In the genomic region with DNA sequence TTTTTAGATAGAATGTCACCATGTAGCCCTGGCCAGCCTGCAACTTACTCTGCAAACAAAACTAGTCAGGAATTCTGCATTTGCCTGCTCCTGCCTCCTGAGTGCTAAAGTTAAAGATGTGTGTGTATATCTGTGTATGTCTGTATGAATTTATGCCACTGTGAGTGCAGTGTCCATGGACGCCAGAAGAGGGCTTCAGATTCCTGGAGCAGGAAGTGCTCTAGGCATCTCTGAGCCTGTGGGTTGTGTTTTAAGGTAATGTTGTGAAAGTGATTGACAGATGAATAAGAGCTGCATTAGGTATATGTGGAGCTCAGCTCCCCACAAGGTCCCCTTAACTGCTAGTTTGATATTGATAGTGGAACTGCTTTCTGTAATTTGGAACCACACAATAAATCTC, we compare ENCODE assay signal across 26 mouse cellular contexts. TPM values are rescaled to one million over a fixed set of nuclear protein-coding genes. Genes with fewer than 3 reads are reported as not detected.
"Had no signal": no experiment of that assay in that cellular context is flagged by ENCODE, and none has a peak within 500 bp of the region (broad histone marks: within the 10 kb centered on the region; RNA-seq: fewer than 3 reads in every experiment).

No protein-coding gene starts in this region.

- H3K4me3 ChIP-seq: limb, embryonic 12.5 days; limb, embryonic 15.5 days; megakaryocyte, embryonic 14.5 days had no signal

- H3K9ac ChIP-seq: limb, embryonic 12.5 days; limb, embryonic 15.5 days; liver, embryonic 14.5 days; liver, postnatal 0 days; lung, embryonic 14.5 days had no signal

- H3K27ac ChIP-seq: limb, embryonic 12.5 days; limb, embryonic 15.5 days; liver, embryonic 14.5 days had no signal

- DNase-seq: kidney, adult 18-20 months; kidney, adult 9 months; kidney, postnatal 25 days; left cerebral cortex, postnatal 4 days; liver, postnatal 0 days; lung, embryonic 14.5 days; lung, postnatal 36 days; midbrain, embryonic 14.5 days; thymus, adult 2 months; thymus, postnatal 14 days; thymus, postnatal 4 days had no signal

- H3K27me3 ChIP-seq: limb, embryonic 12.5 days; limb, embryonic 15.5 days had no signal

- ATAC-seq: liver, postnatal 0 days had no signal

- H3K9me3 ChIP-seq: limb, embryonic 15.5 days had no signal

- H3K4me1 ChIP-seq: limb, embryonic 12.5 days had no signal

- H3K36me3 ChIP-seq: limb, embryonic 12.5 days; limb, embryonic 15.5 days had no signal

RNA-seq across cellular contexts. Expression of a gene that starts 0.7 kb away (rescaled TPM):
- total RNA-seq: layer of hippocampus, adult 8-10 months; layer of hippocampus, postnatal 10 days had no signal
- polyA plus RNA-seq: kidney, embryonic 16.5 days; large intestine, adult 2 months; limb, embryonic 12.5 days; limb, embryonic 15.5 days; liver, embryonic 11.5 days; liver, embryonic 14.5 days; liver, postnatal 0 days; lung, embryonic 14.5 days; lung, postnatal 0 days; midbrain, embryonic 11.5 days; midbrain, embryonic 14.5 days; midbrain, postnatal 0 days; neural tube, embryonic 11.5 days; neural tube, embryonic 14.5 days; stomach, embryonic 14.5 days had no signal
